Mouse (Mus musculus) G1E (cell line): Measurements from ENCODE around the gene Anln.

Source experiments
- CTCF ChIP-seq: IDR thresholded peaks from 2 replicates; pipeline ENCODE4 v1.5.1; 2012; ENCODE audit warnings: low read depth, low read length, inconsistent platforms, mixed read lengths
- TAL1 ChIP-seq: conservative IDR thresholded peaks from 2 replicates; pipeline ENCODE4 v1.6.1; 2012; ENCODE audit warnings: low read depth, low read length, inconsistent platforms, mixed read lengths

DNA sequence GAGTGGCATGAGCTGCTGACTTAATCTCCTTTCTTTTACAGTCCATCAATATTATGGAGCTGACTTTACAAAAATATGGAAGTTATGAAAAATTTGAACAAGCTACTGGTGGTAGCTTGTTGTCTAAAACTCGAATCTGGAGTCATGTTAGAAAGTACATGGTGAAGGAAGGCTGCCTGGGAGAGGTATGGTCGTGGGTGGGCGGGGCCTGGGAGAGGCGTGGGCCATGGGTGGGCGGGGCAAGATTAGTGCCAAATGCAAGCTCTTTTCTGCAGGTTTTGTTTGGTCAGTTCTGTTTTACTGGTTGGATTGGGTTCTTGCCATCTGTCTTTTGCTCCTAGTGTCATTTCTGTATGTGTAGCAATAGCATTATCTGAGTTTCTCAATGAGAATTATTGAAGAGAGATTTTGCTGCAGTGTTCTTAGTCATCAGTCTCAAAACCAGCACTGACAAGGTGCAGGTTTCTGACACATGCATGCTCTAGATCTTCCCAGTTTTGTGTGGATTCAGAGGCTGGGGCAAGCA is 41.4 kb upstream of the Anln start:
- TF ChIP-seq TAL1, result no peak
- TF ChIP-seq CTCF, result no peak
